Mouse (Mus musculus): ENCODE results near the gene Taf4. TPM values are rescaled to one million over a fixed set of nuclear protein-coding genes. Genes with fewer than 3 reads are reported as not detected.

The Taf4 gene
- total and polyA plus RNA-seq, 3 experiments: 7.4 to 20.5 (median 16.4) TPM

- H3K4me3 ChIP-seq: no peak overlapping the region
- no peak overlapping the region for H3K27ac ChIP-seq
Observed at GRCm38 (mm10) chr2:179947607-179948006, 28.8 kb downstream of the Taf4 start.

GRCm38 (mm10) chr2:179946496-179946895, 29.9 kb downstream of the Taf4 start:
- Histone ChIP-seq H3K4me1 (ENCODE audit: control insufficient read depth, insufficient read depth, low read length) (peaks cover 32% of the 10 kb centered on the region), H3K36me3 (ENCODE audit: control insufficient read depth, insufficient read depth, low read length) (no peaks in the 10 kb centered on the region), H3K27me3 (ENCODE audit: control insufficient read depth, insufficient read depth, low read length) (no peaks in the 10 kb centered on the region), H3K79me2 (replicated peaks; ENCODE audit: control insufficient read depth, insufficient read depth, low read length) (peaks cover 12% of the 10 kb centered on the region), H3K9ac (ENCODE audit: low read depth, low read length) (no peak overlapping the region), H3K4me3 (no peak overlapping the region), H3K27ac (no peak overlapping the region)
- DNase-seq: no peak
- intact Hi-C loops (cut with DNase I): no loop called here
- WGBS: 72% methylated on average over 6 of the region's 6 CpGs
- TF ChIP-seq CTCF (IDR thresholded peaks at IDR 0.05) (no peak), POLR2A (IDR thresholded peaks at IDR 0.05; ENCODE audit: insufficient read depth, low read depth, low read length) (no peak), EP300 (IDR thresholded peaks at IDR 0.05; ENCODE audit: insufficient read depth, low read depth, low read length) (no peak)

More at GRCm38 (mm10) chr2:179947607-179948006, 28.8 kb downstream of the Taf4 start:
- no peaks in the 10 kb centered on the region for H3K27me3 ChIP-seq (ENCODE audit: control insufficient read depth, insufficient read depth, low read length)
- no peak for DNase-seq
- no peak overlapping the region for H3K9ac ChIP-seq (ENCODE audit: low read depth, low read length)
- H3K4me1 ChIP-seq (ENCODE audit: control insufficient read depth, insufficient read depth, low read length): peaks cover 33% of the 10 kb centered on the region
- 40% methylated on average over 5 of the region's 5 CpGs for WGBS
- TF ChIP-seq POLR2A (IDR thresholded peaks at IDR 0.05; ENCODE audit: insufficient read depth, low read depth, low read length) (no peak), CTCF (IDR thresholded peaks at IDR 0.05) (no peak), EP300 (IDR thresholded peaks at IDR 0.05; ENCODE audit: insufficient read depth, low read depth, low read length) (no peak)
- intact Hi-C loops (cut with DNase I): no loop called here
- no peaks in the 10 kb centered on the region for H3K36me3 ChIP-seq (ENCODE audit: control insufficient read depth, insufficient read depth, low read length)
- peaks cover 13% of the 10 kb centered on the region for H3K79me2 ChIP-seq (replicated peaks; ENCODE audit: control insufficient read depth, insufficient read depth, low read length)

GRCm38 (mm10) chr2:179945051-179945450, 31.4 kb downstream of the Taf4 start:
- 56% methylated on average over 4 of the region's 4 CpGs for WGBS
- Histone ChIP-seq H3K79me2 (replicated peaks; ENCODE audit: control insufficient read depth, insufficient read depth, low read length) (peaks cover 11% of the 10 kb centered on the region; the same call in 1 of the 2 replicates), H3K27me3 (ENCODE audit: control insufficient read depth, insufficient read depth, low read length) (no peaks in the 10 kb centered on the region), H3K4me1 (ENCODE audit: control insufficient read depth, insufficient read depth, low read length) (peaks cover 34% of the 10 kb centered on the region), H3K36me3 (ENCODE audit: control insufficient read depth, insufficient read depth, low read length) (no peaks in the 10 kb centered on the region), H3K4me3 (no peak overlapping the region), H3K27ac (no peak overlapping the region), H3K9ac (ENCODE audit: low read depth, low read length) (no peak overlapping the region)
- TF ChIP-seq EP300 (IDR thresholded peaks at IDR 0.05; ENCODE audit: insufficient read depth, low read depth, low read length) (no peak), POLR2A (IDR thresholded peaks at IDR 0.05; ENCODE audit: insufficient read depth, low read depth, low read length) (no peak), CTCF (IDR thresholded peaks at IDR 0.05) (no peak)
- intact Hi-C loops (cut with DNase I): no loop called here
- DNase-seq: no peak

GRCm38 (mm10) chr2:179941696-179942095, 34.8 kb downstream of the Taf4 start:
- DNase-seq: no peak
- Histone ChIP-seq H3K27me3 (ENCODE audit: control insufficient read depth, insufficient read depth, low read length) (no peaks in the 10 kb centered on the region), H3K36me3 (ENCODE audit: control insufficient read depth, insufficient read depth, low read length) (no peaks in the 10 kb centered on the region), H3K4me1 (ENCODE audit: control insufficient read depth, insufficient read depth, low read length) (peaks cover 20% of the 10 kb centered on the region), H3K4me3 (no peak overlapping the region), H3K9ac (ENCODE audit: low read depth, low read length) (no peak overlapping the region), H3K79me2 (replicated peaks; ENCODE audit: control insufficient read depth, insufficient read depth, low read length) (peaks cover 5% of the 10 kb centered on the region; the same call in 1 of the 2 replicates), H3K27ac (no peak overlapping the region)
- TF ChIP-seq EP300 (IDR thresholded peaks at IDR 0.05; ENCODE audit: insufficient read depth, low read depth, low read length): no peak
- WGBS: 100% methylated on average over 1 of the region's 1 CpGs
- intact Hi-C loops (cut with DNase I): no loop called here

- WGBS: 57% methylated on average over 4 of the region's 4 CpGs
Observed at GRCm38 (mm10) chr2:179937091-179937490, 39.4 kb downstream of the Taf4 start.

GRCm38 (mm10) chr2:179934165-179934564, 42.3 kb downstream of the Taf4 start:
- Histone ChIP-seq H3K4me3 (no peak overlapping the region), H3K27ac (no peak overlapping the region), H3K4me1 (ENCODE audit: control insufficient read depth, insufficient read depth, low read length) (no peaks in the 10 kb centered on the region; the same call in 1 of the 2 replicates), H3K27me3 (ENCODE audit: control insufficient read depth, insufficient read depth, low read length) (no peaks in the 10 kb centered on the region), H3K79me2 (replicated peaks; ENCODE audit: control insufficient read depth, insufficient read depth, low read length) (no peaks in the 10 kb centered on the region), H3K36me3 (ENCODE audit: control insufficient read depth, insufficient read depth, low read length) (no peaks in the 10 kb centered on the region), H3K9ac (ENCODE audit: low read depth, low read length) (no peak overlapping the region)
- 54% methylated on average over 3 of the region's 3 CpGs for WGBS
- no peak for DNase-seq
- no peak for TF ChIP-seq CTCF (IDR thresholded peaks at IDR 0.05)
- no peak for TF ChIP-seq EP300 (IDR thresholded peaks at IDR 0.05; ENCODE audit: insufficient read depth, low read depth, low read length)
- no peak for TF ChIP-seq POLR2A (IDR thresholded peaks at IDR 0.05; ENCODE audit: insufficient read depth, low read depth, low read length)
- intact Hi-C loops (cut with DNase I): no loop called here

More at GRCm38 (mm10) chr2:179937091-179937490, 39.4 kb downstream of the Taf4 start:
- intact Hi-C loops (cut with DNase I): no loop called here
- peaks cover 3% of the 10 kb centered on the region; the same call in 1 of the 2 replicates for H3K4me1 ChIP-seq (ENCODE audit: control insufficient read depth, insufficient read depth, low read length)
- no peak for TF ChIP-seq POLR2A (IDR thresholded peaks at IDR 0.05; ENCODE audit: insufficient read depth, low read depth, low read length)
- no peak for TF ChIP-seq EP300 (IDR thresholded peaks at IDR 0.05; ENCODE audit: insufficient read depth, low read depth, low read length)
- no peak for TF ChIP-seq CTCF (IDR thresholded peaks at IDR 0.05)
- no peak overlapping the region for H3K9ac ChIP-seq (ENCODE audit: low read depth, low read length)
- DNase-seq: no peak
- H3K4me3 ChIP-seq: no peak overlapping the region
- H3K27ac ChIP-seq: no peak overlapping the region
- H3K79me2 ChIP-seq (replicated peaks; ENCODE audit: control insufficient read depth, insufficient read depth, low read length): peaks cover 2% of the 10 kb centered on the region; the same call in 1 of the 2 replicates
- no peaks in the 10 kb centered on the region for H3K36me3 ChIP-seq (ENCODE audit: control insufficient read depth, insufficient read depth, low read length)
- H3K27me3 ChIP-seq (ENCODE audit: control insufficient read depth, insufficient read depth, low read length): no peaks in the 10 kb centered on the region
